Mouse (Mus musculus): ENCODE measurements around the gene Fam47e. TPM values are rescaled to one million over a fixed set of nuclear protein-coding genes. Genes with fewer than 3 reads are reported as not detected.
A peak's percentile ranks its signal among the peaks of the same experiment; 100 is the strongest.
"Not testable (repeated sequence)": the region's sequence is repeated elsewhere in the genome, so short reads cannot be mapped to it uniquely, and the experiment has no call there.

Gene Fam47e
- under 1 TPM in 1 of 2 experiments, not detected in 1; 0.87 TPM for total RNA-seq (2021)
- long read RNA-seq, experiment 1, partial matches to known transcripts = 0 of 2 reads
- long read RNA-seq, experiment 1, other reads (novel, unspliced or antisense) = 2 of 2 reads
- long read RNA-seq, experiment 2 = 0 reads

GRCm38 (mm10) chr5:92554891-92555511, at the start of gene Fam47e:
Gene Fam47e (plus strand): TSS chr5:92555069.
- DNase-seq = no peak

DNA sequence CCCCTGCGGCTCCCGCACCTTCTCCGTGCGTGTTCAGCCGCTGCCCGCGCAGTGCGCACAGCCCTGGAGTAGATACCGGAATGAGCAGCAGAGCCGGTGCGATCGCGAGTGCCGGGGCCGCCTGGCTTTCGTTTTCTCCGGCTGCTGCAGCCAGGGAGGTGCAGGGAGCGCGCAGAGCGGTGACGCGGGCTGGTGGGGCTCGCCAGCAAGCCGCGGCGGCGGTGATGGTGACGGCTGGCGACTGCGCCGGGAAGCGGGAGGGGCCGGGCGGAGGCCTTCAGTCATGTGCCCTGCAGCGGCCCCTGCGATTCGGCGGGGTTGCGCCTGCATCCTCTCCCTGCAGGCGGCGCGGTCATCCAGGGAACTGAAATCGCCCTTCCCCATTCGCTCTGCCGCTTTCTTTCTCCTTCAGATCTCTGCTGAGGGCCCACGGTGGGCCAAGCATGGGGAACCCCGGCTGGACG, 49.4 kb upstream of the Fam47e start:
- DNase-seq = peak; percentile 95 to 99

- peak in 1 of 2 experiments; percentile 59 for DNase-seq
These were observed 48.6 kb upstream of the Fam47e start for GRCm38 (mm10) chr5:92506301-92506729.

GRCm38 (mm10) chr5:92506733-92507132, 48.1 kb upstream of the Fam47e start, which contains the start of gene Scarb2:
Gene Scarb2 (minus strand): TSS chr5:92506833.
- DNase-seq = no peak

DNA sequence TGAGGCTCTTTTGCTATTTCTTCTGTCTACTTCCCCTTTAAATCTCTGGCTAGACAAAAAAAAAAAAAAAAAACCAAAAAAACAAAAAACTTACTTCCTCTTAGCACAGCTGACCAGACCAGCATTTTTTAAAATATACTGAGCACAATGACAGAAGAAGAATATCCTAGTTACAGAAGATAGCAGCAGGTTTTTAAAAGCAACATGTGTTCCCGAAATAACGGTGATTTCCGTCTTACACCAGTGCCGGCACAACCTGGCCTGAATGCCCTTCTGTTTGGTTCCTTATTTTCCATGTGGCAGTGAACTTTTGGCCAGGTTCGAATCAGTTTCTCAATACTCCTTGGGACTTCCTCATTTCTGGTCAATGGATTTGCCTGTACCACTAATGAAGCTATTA, 46.0 kb upstream of the Fam47e start:
- no peak for DNase-seq

GRCm38 (mm10) chr5:92511256-92511655, 43.6 kb upstream of the Fam47e start:
- DNase-seq = peak in 1 of 2 experiments; percentile 49

- no peak for DNase-seq
These were observed 42.8 kb upstream of the Fam47e start for GRCm38 (mm10) chr5:92512066-92512465.

- not testable (repeated sequence) for DNase-seq
These were observed 33.7 kb upstream of the Fam47e start for GRCm38 (mm10) chr5:92521131-92521530.

GRCm38 (mm10) chr5:92524821-92525258, 30.0 kb upstream of the Fam47e start:
- DNase-seq = peak in 1 of 2 experiments; percentile 25

DNA sequence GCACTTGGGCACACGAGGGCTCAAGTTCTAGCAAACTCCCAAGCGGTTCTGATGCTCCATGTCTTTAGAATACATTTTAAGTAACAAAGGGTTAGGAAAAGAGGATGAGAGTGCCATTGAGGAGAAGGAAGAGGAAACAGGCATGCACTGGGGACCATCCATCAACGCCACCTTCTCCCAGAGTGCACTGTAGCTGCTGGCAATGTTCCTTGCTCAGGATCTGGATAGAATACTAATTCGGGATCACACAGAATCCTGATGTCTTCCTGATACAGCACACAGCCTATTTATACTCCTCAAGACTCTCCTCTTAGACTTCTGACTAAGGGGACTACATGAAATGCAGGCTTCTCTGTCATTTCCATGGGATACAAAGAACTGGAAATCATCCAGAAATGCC, 15.2 kb upstream of the Fam47e start:
- no peak for DNase-seq

- DNase-seq = no peak
These were observed 2.3 kb upstream of the Fam47e start for GRCm38 (mm10) chr5:92552611-92553010.

DNA sequence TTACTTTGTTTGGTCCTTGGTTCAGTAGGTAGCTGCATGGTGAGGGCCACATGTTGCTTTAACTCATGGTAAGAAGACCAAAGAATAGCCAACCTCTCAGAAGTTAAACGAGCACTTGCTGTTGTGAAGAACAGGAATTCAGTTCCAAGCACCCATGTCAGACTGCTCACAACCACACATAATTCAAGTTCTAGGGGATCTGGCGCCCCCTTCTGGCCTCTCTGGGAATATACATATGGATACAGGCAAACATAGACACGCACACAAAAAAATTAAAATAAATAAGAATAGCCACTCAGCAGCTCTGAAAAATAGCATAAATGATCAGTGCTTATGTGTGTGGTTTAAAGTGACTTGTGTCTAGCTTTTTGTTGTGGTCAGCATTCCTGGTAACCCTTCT, 930 bp upstream of the Fam47e start:
- DNase-seq = peak in 1 of 2 experiments; percentile 12

GRCm38 (mm10) chr5:92554443-92554842, 426 bp upstream of the Fam47e start:
- no peak for DNase-seq

GRCm38 (mm10) chr5:92555905-92556304, 1.0 kb downstream of the Fam47e start:
- DNase-seq = no peak

- no peak for DNase-seq
These were observed 2.6 kb downstream of the Fam47e start for GRCm38 (mm10) chr5:92557508-92557907.

GRCm38 (mm10) chr5:92560201-92560600, 5.3 kb downstream of the Fam47e start:
- no peak for DNase-seq

DNA sequence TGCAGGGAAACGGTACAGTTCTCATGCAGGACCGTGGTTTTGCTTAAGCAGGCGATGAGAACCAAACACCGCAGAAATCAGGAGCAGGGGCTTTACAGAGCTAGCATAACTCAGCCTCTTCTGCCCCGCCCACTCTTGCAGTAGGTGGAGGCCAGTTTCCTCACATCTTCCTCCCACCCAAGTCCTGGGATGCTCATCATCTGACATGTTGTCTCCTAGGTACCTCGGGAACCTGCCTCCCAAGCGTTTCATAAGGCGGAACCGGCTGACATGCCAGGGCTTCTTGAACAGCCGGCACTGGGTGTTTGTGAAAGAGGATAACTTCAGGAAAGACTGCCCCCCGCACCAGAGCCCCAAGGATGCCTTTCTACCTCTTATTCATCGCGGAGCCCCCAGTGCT, 7.1 kb downstream of the Fam47e start:
- no peak for DNase-seq

DNA sequence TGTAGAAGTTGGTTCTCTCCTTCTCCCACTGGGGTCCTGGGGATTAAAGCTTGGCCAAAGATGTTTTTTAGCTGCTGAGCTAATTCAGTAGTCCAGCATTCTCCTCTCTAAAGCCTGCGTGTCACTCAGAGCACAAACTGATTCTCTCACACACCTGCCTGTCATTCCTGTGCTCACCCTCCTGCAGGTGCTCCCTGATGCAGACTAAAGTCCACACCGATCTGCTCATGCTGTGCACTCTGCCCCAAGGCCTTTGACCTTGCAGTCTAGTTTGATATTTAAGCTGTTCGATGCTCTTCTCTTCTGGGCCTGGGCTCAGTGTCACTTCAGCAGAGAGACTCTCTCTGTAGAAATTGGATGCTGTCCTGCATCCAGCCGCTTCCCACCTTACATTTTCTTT, 16.4 kb downstream of the Fam47e start:
- DNase-seq = no peak

DNA sequence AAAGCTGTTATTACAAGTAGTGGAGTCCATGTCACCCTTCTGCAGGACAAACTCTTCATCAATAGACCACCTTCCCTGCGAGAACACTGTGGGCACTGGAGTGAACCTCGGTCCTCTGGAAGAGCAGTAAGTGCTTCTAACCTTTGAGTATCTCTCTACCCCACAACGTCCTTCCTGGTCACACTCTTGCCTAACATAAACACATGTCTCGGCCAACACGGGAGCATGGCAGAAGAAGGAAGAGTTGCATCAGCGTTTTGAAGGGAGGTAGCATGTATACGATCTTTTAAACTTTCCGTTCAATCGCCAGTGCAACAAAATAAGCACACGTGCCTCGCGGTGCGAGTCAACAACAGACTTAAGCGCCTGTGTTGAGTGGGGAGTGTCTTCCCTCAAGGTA, 24.7 kb downstream of the Fam47e start:
- DNase-seq = no peak

- DNase-seq = no peak
These were observed 31.1 kb downstream of the Fam47e start for GRCm38 (mm10) chr5:92585932-92586331.

DNA sequence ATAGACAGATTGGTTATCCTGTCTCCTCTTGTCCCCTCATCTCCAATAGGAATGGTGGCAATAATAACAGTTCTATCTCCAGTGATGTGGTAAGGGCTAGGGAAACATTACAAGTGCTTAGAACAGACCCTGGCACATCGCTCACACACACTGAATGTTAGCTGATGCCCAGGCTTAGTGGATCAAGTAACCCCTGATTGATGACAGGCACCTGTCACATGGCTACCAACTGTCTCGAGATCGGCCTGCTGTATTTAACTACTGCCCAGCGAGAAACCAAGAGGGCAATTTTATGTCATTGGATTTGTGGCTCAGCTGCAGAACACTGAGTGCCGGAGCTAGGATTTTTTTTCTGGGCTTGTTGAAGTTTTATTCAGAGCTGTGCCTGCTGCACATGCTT, 40.2 kb downstream of the Fam47e start:
- no peak for DNase-seq

- DNase-seq = no peak
These were observed 42.0 kb downstream of the Fam47e start for GRCm38 (mm10) chr5:92596865-92597264.

DNA sequence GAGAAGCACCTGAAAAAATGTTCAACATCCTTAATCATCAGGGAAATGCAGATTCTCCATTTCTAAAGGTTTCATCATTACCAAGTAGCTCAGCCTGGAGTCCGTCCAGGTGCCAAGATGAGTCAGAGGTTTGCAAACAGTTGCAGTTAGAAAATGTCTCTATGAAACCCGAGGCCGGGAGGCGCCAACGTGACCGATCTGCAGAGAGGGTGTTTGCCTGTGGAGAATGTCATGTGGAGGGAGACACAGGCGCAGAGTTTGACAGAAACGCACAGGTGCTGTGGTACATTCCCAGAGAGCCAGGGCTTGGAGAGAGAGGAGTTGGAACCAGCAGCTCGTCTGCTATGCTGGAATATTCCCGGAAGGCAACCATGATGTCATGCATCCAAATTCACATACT, 44.2 kb downstream of the Fam47e start:
- peak in 1 of 2 experiments; percentile 5 for DNase-seq

Data from heart, adult 18-20 months (tissue).